ENCODE assay signal across 25 mouse cellular contexts in the genomic region with DNA sequence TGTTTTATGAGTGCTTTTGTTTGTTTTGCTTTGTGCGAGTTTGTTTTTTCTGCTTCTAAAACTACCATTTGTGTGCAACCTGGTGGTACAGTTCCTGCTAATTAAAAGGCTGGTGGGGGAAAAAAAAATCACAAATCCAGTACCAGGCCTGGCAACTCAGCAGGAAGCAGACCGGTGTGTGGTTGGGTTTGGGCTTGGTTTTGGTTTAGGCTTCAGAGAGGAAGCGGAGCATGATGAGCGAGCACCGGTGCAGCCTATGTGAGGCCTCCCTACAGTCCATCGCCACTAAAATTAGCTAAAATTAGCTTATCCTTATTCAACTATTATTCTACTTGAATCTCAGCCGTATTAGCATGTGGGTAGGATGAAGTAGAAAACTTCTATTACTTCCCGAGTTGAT.
A peak's percentile ranks its signal among the peaks of the same experiment; 100 is the strongest.
DNase-seq lines count a peak whose midpoint lies in the region; ATAC-seq and TF ChIP-seq lines count a peak whose summit lies in the region.
"Had no signal": no experiment of that assay in that cellular context is flagged by ENCODE, and none has a peak within 500 bp of the region (broad histone marks: within the 10 kb centered on the region; RNA-seq: fewer than 3 reads in every experiment).

No protein-coding gene starts in this region.

- H3K36me3 ChIP-seq in forebrain, embryonic 10.5 days (replicated peaks) = peaks cover 2% of the 10 kb centered on the region; the same call in 1 of the 2 replicates
- no peaks in the 10 kb centered on the region for H3K36me3 ChIP-seq in forebrain, embryonic 11.5 days (ENCODE audit: control insufficient read depth, insufficient read depth, low read length)
- H3K36me3 ChIP-seq in forebrain, embryonic 15.5 days = no peaks in the 10 kb centered on the region
- H3K36me3 ChIP-seq in forebrain, postnatal 0 days (ENCODE audit: insufficient read depth) = no peaks in the 10 kb centered on the region
- H3K36me3 ChIP-seq: embryonic facial prominence, embryonic 13.5 days; embryonic facial prominence, embryonic 15.5 days; forebrain, embryonic 12.5 days; G1E had no signal

- no peak for ATAC-seq in forebrain, embryonic 11.5 days (replicated peaks; ENCODE audit: low FRiP score)
- ATAC-seq in forebrain, embryonic 15.5 days (replicated peaks) = no peak
- ATAC-seq in forebrain, postnatal 0 days = no peak
- ATAC-seq in hematopoietic stem cell, adult 5-6 weeks (replicated peaks in 1 of 2; ENCODE audit: insufficient read depth in 1 of 2, low FRiP score in 2 of 2, low TSS enrichment in 1 of 2, low read depth in 1 of 2, poor library complexity in 2 of 2, severe bottlenecking in 2 of 2) = peak; percentile 65 to 76
- ATAC-seq: activated CD4-positive, CD25-positive, alpha-beta regulatory T cell, adult 4 months; CD4-positive, CD25-positive, alpha-beta regulatory T cell, adult 4 months; Patski had no signal

- no peak for DNase-seq in forebrain, embryonic 10.5 days (ENCODE audit: extremely low spot score, low spot score)
- no peak for DNase-seq in forebrain, embryonic 11.5 days (ENCODE audit: low spot score)
- DNase-seq in forebrain, postnatal 0 days = no peak
- DNase-seq in adrenal gland, adult 8-10 months = no peak
- DNase-seq: adrenal gland, postnatal 10 days; adrenal gland, postnatal 25 days; B cell, adult 2 months; cerebellum, adult 11 months; cerebellum, adult 18-20 months; cerebellum, adult 8-10 months; cerebellum, adult 9-11 months; cerebellum, postnatal 14 days; cerebellum, postnatal 36 days; embryo, embryonic 11 days had no signal

- H3K9me3 ChIP-seq in forebrain, embryonic 10.5 days = no peaks in the 10 kb centered on the region
- H3K9me3 ChIP-seq in forebrain, embryonic 11.5 days (ENCODE audit: control insufficient read depth, low read length) = no peaks in the 10 kb centered on the region
- H3K9me3 ChIP-seq in forebrain, embryonic 15.5 days = no peaks in the 10 kb centered on the region
- no peaks in the 10 kb centered on the region for H3K9me3 ChIP-seq in forebrain, postnatal 0 days (ENCODE audit: low read length)
- H3K9me3 ChIP-seq: embryonic facial prominence, embryonic 13.5 days; embryonic facial prominence, embryonic 15.5 days; forebrain, embryonic 12.5 days; G1E had no signal

- 69% methylated on average over 8 of the region's 8 CpGs for WGBS in forebrain, embryonic 10.5 days
- WGBS in forebrain, embryonic 11.5 days = 47% methylated on average over 8 of the region's 8 CpGs
- WGBS in forebrain, embryonic 15.5 days = 32% methylated on average over 8 of the region's 8 CpGs
- WGBS in forebrain, postnatal 0 days = 35% methylated on average over 8 of the region's 8 CpGs

- no peak overlapping the region for H3K9ac ChIP-seq in forebrain, embryonic 11.5 days (ENCODE audit: low read length)
- H3K9ac ChIP-seq in forebrain, embryonic 15.5 days (replicated peaks) = no peak overlapping the region
- no peak overlapping the region for H3K9ac ChIP-seq in forebrain, postnatal 0 days
- H3K9ac ChIP-seq: embryonic facial prominence, embryonic 13.5 days; embryonic facial prominence, embryonic 15.5 days; forebrain, embryonic 12.5 days had no signal

- H3K27me3 ChIP-seq in forebrain, embryonic 10.5 days (ENCODE audit: poor library complexity, severe bottlenecking) = no peaks in the 10 kb centered on the region
- H3K27me3 ChIP-seq in forebrain, embryonic 11.5 days (ENCODE audit: control insufficient read depth, insufficient read depth, low read length) = no peaks in the 10 kb centered on the region
- H3K27me3 ChIP-seq in forebrain, embryonic 15.5 days = no peaks in the 10 kb centered on the region
- H3K27me3 ChIP-seq in forebrain, postnatal 0 days (ENCODE audit: insufficient read depth, low read length) = no peaks in the 10 kb centered on the region
- H3K27me3 ChIP-seq: CH12.LX; embryonic facial prominence, embryonic 13.5 days; embryonic facial prominence, embryonic 15.5 days; forebrain, embryonic 12.5 days; Patski had no signal

- no peak overlapping the region for H3K4me2 ChIP-seq in forebrain, embryonic 11.5 days (ENCODE audit: low read depth, low read length, severe bottlenecking)
- H3K4me2 ChIP-seq in forebrain, embryonic 15.5 days (replicated peaks) = no peak overlapping the region
- H3K4me2 ChIP-seq in forebrain, postnatal 0 days (ENCODE audit: low read depth) = no peak overlapping the region
- H3K4me2 ChIP-seq: embryonic facial prominence, embryonic 13.5 days; embryonic facial prominence, embryonic 15.5 days; forebrain, embryonic 12.5 days had no signal

- H3K4me3 ChIP-seq in forebrain, embryonic 10.5 days = no peak overlapping the region
- H3K4me3 ChIP-seq in forebrain, embryonic 11.5 days (ENCODE audit: low read depth, low read length) = no peak overlapping the region
- H3K4me3 ChIP-seq in forebrain, embryonic 15.5 days = no peak overlapping the region
- no peak overlapping the region for H3K4me3 ChIP-seq in forebrain, postnatal 0 days (ENCODE audit: low read depth, low read length)
- H3K4me3 ChIP-seq: embryonic facial prominence, embryonic 13.5 days; embryonic facial prominence, embryonic 15.5 days; erythroblast, embryonic 14.5 days; forebrain, embryonic 12.5 days had no signal

- H3K4me1 ChIP-seq in forebrain, embryonic 10.5 days = peaks cover 74% of the 10 kb centered on the region
- H3K4me1 ChIP-seq in forebrain, embryonic 11.5 days (replicated peaks; ENCODE audit: control insufficient read depth, insufficient read depth, low read length) = peaks cover 17% of the 10 kb centered on the region
- peaks cover 26% of the 10 kb centered on the region for H3K4me1 ChIP-seq in forebrain, embryonic 15.5 days
- H3K4me1 ChIP-seq in forebrain, postnatal 0 days (ENCODE audit: insufficient read depth) = no peaks in the 10 kb centered on the region

- peak overlapping the region; percentile 48; the same call in 1 of the 2 replicates for H3K27ac ChIP-seq in forebrain, embryonic 10.5 days
- no peak overlapping the region; the same call in 1 of the 2 replicates for H3K27ac ChIP-seq in forebrain, embryonic 11.5 days (ENCODE audit: low read depth, low read length)
- 0 out of 2 replicates have a peak overlapping the region, but pooled peaks have one; percentile 12 for H3K27ac ChIP-seq in forebrain, embryonic 15.5 days (replicated peaks)
- no peak overlapping the region for H3K27ac ChIP-seq in forebrain, postnatal 0 days (ENCODE audit: low read depth, low read length)
- H3K27ac ChIP-seq: embryonic facial prominence, embryonic 13.5 days; embryonic facial prominence, embryonic 15.5 days had no signal

- TF ChIP-seq CTCF in forebrain, postnatal 0 days (IDR thresholded peaks at IDR 0.05; ENCODE audit: low read depth) = no peak

Comparison
In these comparisons a context has a peak if more than half of its experiments do, and no peak if none do; other contexts are left out.
1. H3K27ac ChIP-seq: peak in forebrain, embryonic 10.5 days (single experiment) and forebrain, embryonic 15.5 days (single experiment); none in forebrain, embryonic 11.5 days (single experiment) and forebrain, postnatal 0 days (single experiment).
2. ATAC-seq: peak in hematopoietic stem cell, adult 5-6 weeks (2 of 2); none in forebrain, embryonic 11.5 days (single experiment), forebrain, embryonic 15.5 days (single experiment) and forebrain, postnatal 0 days (single experiment).